Mouse (Mus musculus) intestine, postnatal 0 days (tissue): ENCODE data around the gene Triobp. TPM values are rescaled to one million over a fixed set of nuclear protein-coding genes. Genes with fewer than 3 reads are reported as not detected.

Experiments used
- ATAC-seq: fragments of 200-750 bp; cut with Nextera tagmentation; 2 replicates; pipeline ENCODE4 v1.8.0; 2017; ENCODE audit warnings: mild to moderate bottlenecking, moderate TSS enrichment, moderate library complexity
- H3K27ac ChIP-seq: fragments of 300-500 bp; sonication (generic); 2 replicates; pipeline ENCODE4 v1.5.1; 2014; ENCODE audit warnings: mild to moderate bottlenecking, low read depth, low read length, moderate library complexity
- H3K27me3 ChIP-seq: fragments of 300-500 bp; sonication (generic); replicated peaks from 2 replicates; pipeline ENCODE4 v1.6.1; 2014; ENCODE audit warnings: low read length, mixed read lengths; ENCODE audit not compliant: control insufficient read depth, insufficient read depth
- H3K36me3 ChIP-seq: fragments of 300-500 bp; sonication (generic); 2 replicates; pipeline ENCODE4 v1.6.1; 2014; ENCODE audit warnings: mild to moderate bottlenecking, moderate library complexity; ENCODE audit not compliant: control insufficient read depth, insufficient read depth
- H3K4me1 ChIP-seq: fragments of 300-500 bp; sonication (generic); replicated peaks from 2 replicates; pipeline ENCODE4 v1.6.1; 2014; ENCODE audit warnings: antibody characterized with exemption, low read length, mixed read lengths; ENCODE audit not compliant: control insufficient read depth, insufficient read depth
- H3K4me2 ChIP-seq: fragments of 300-500 bp; sonication (generic); replicated peaks from 2 replicates; pipeline ENCODE4 v1.6.1; 2014; ENCODE audit warnings: low read depth, mild to moderate bottlenecking, moderate library complexity
- H3K4me3 ChIP-seq: fragments of 300-500 bp; sonication (generic); 2 replicates; pipeline ENCODE4 v1.5.1; 2014; ENCODE audit warnings: low read depth, low read length
- H3K9ac ChIP-seq: fragments of 300-500 bp; sonication (generic); 2 replicates; pipeline ENCODE4 v1.6.1; 2014; ENCODE audit warnings: mild to moderate bottlenecking, low read depth, low read length
- H3K9me3 ChIP-seq: fragments of 300-500 bp; sonication (generic); 2 replicates; pipeline ENCODE4 v1.6.1; 2016; ENCODE audit warnings: mixed run types; ENCODE audit not compliant: control insufficient read depth
- CTCF ChIP-seq: sonication (generic); IDR thresholded peaks from 2 replicates; pipeline ENCODE4 v1.5.1; 2016; ENCODE audit warnings: low read depth, mild to moderate bottlenecking, control low read depth, antibody characterized with exemption, moderate library complexity
- WGBS: fragments of 180-500 bp; shearing (Covaris S2); extraction: QIAGEN DNeasy Blood & Tissue Kit; methylation state at CpG from one replicate; pipeline ENCODE4 v1.1.7; 2014; 5-methylcytosine and 5-hydroxymethylcytosine counted together
- polyA plus RNA-seq: library from polyadenylated mRNA; unstranded; fragments of >200 nt; fragmentation: Nextera tagmentation; extraction: Ambion mirVana; gene quantifications from 2 replicates; pipeline ENCODE4 v1.2.1, GENCODE M21; 2015

Triobp gene
- polyA plus RNA-seq, 1 experiment from 2014 or later = 39.4 TPM

DNA sequence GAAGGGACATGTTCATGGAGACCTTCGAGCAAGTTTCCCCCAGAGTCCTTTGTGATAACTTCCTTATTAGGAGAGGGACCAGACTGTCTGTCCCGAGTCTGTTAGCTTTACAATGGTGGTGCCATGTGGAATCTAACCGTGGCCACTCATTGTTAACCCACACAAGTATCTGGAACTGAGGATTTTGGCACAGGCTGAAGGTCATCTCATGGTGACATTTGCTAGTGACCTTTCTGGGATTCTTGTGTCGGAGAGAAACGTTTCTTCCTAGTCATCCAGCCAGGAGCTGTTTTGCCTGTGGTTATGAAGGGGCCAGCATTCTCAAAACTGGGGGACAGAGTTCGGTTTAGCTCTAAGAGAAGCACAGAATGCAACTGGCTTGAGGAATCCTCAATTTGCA, 24.1 kb downstream of the Triobp start:
- no peaks in the 10 kb centered on the region for H3K4me1 ChIP-seq
- H3K4me2 ChIP-seq = no peak overlapping the region
- no peaks in the 10 kb centered on the region for H3K9me3 ChIP-seq
- no peaks in the 10 kb centered on the region for H3K36me3 ChIP-seq
- ATAC-seq = no peak
- WGBS = 66% methylated on average over 6 of the region's 6 CpGs
- no peak overlapping the region for H3K4me3 ChIP-seq
- H3K27ac ChIP-seq = no peak overlapping the region
- no peaks in the 10 kb centered on the region for H3K27me3 ChIP-seq
- no peak overlapping the region for H3K9ac ChIP-seq
- no peak for TF ChIP-seq CTCF

DNA sequence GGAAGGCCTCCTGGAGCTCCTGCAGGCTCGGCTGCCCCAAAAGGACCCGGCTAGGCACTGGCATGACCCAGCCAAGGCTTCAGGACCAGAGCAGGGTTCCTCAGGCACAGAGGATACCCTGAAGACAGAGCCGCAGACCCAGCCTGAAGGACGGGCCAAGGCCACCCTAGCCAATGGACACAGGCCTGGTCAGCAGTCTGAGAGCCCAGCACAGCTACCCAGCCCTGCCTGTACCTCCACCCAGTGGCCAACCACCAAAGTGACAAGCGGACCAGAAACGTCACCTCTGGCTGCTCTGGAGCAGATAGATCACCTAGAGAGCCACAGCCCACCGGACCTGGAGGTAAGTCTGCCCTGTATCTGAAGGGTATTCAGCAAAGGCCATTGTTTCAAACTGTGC, 26.4 kb downstream of the Triobp start:
- H3K4me1 ChIP-seq = 0 out of 2 replicates have a peak, but pooled peaks cover 3% of the 10 kb centered on the region
- H3K4me2 ChIP-seq = no peak overlapping the region
- no peak overlapping the region for H3K9ac ChIP-seq
- H3K36me3 ChIP-seq = no peaks in the 10 kb centered on the region
- H3K9me3 ChIP-seq = no peaks in the 10 kb centered on the region
- peak; percentile 65 for TF ChIP-seq CTCF
- no peaks in the 10 kb centered on the region for H3K27me3 ChIP-seq
- WGBS = 75% methylated on average over 7 of the region's 7 CpGs
- ATAC-seq = no peak
- H3K4me3 ChIP-seq = no peak overlapping the region
- H3K27ac ChIP-seq = no peak overlapping the region

DNA sequence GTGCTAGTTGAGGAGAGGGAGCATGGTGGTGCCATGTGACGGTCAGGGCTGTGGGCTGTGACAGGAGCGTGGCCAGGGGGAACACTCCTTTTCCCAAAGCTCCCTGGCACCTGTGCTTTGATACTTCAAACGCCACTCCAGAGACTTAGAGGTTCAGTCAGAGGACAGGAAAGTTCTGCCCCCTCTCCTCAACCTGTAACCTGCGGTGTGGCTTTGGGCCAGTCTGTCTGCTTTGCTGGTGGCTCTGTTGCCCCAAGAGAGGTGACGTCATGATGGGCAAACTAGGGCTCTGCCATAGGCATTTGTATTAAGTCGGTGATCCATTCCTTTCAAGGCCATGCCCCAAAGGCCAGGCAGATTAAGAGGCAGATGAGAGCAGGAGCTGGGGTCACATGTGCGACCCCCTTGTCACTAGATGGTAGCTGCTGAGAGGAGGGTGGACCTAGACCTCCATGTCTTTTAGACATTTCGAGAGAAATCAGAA, 30.2 kb downstream of the Triobp start:
- Histone ChIP-seq H3K36me3 (no peaks in the 10 kb centered on the region), H3K27me3 (no peaks in the 10 kb centered on the region), H3K9me3 (no peaks in the 10 kb centered on the region), H3K9ac (no peak overlapping the region), H3K4me2 (no peak overlapping the region), H3K4me1 (peaks cover 9% of the 10 kb centered on the region; the same call in 1 of the 2 replicates), H3K4me3 (no peak overlapping the region), H3K27ac (no peak overlapping the region)
- 91% methylated on average over 8 of the region's 8 CpGs for WGBS
- ATAC-seq = no peak
- no peak for TF ChIP-seq CTCF

DNA sequence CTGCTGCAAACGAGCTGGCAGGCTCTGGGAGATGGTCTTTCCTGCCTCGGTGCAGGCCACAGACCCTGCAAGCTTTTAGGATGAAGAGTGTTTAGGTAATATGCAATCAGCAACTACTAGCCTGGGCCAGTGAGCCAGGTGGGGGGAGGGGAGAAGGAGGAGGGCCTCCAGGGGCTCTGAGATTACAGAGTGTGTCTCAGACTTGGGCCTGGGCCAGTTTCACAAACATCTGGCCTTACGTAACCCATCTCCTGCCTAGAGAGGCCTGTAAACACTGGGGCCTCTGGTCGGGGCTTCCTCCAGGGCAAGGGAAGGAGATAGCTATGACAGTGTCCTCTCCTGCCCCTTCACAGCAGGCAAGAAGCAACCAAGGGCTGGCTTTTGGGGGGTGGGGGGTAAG, 31.4 kb downstream of the Triobp start:
- no peak overlapping the region for H3K4me3 ChIP-seq
- WGBS = 9% methylated on average over 4 of the region's 4 CpGs
- H3K27me3 ChIP-seq = no peaks in the 10 kb centered on the region
- ATAC-seq = 0 out of 2 replicates have a peak, but pooled peaks have one; percentile 17
- 0 out of 2 replicates have a peak overlapping the region, but pooled peaks have one; percentile 11 for H3K9ac ChIP-seq
- no peaks in the 10 kb centered on the region for H3K9me3 ChIP-seq
- no peak overlapping the region; the same call in 1 of the 2 replicates for H3K27ac ChIP-seq
- no peaks in the 10 kb centered on the region for H3K36me3 ChIP-seq
- H3K4me1 ChIP-seq = peaks cover 9% of the 10 kb centered on the region; the same call in 1 of the 2 replicates
- no peak for TF ChIP-seq CTCF
- H3K4me2 ChIP-seq = 0 out of 2 replicates have a peak overlapping the region, but pooled peaks have one; percentile 17

- H3K27ac ChIP-seq = no peak overlapping the region
- no peak overlapping the region for H3K9ac ChIP-seq
- no peak overlapping the region for H3K4me2 ChIP-seq
- H3K27me3 ChIP-seq = no peaks in the 10 kb centered on the region
- TF ChIP-seq CTCF = no peak
- H3K4me3 ChIP-seq = no peak overlapping the region
- no peak for ATAC-seq
- no peaks in the 10 kb centered on the region; the same call in 1 of the 2 replicates for H3K36me3 ChIP-seq
- H3K4me1 ChIP-seq = peaks cover 9% of the 10 kb centered on the region; the same call in 1 of the 2 replicates
- no peaks in the 10 kb centered on the region for H3K9me3 ChIP-seq
- WGBS = 92% methylated on average over 4 of the region's 4 CpGs
Measured at GRCm38 (mm10) chr15:78980084-78980483, 32.6 kb downstream of the Triobp start.

DNA sequence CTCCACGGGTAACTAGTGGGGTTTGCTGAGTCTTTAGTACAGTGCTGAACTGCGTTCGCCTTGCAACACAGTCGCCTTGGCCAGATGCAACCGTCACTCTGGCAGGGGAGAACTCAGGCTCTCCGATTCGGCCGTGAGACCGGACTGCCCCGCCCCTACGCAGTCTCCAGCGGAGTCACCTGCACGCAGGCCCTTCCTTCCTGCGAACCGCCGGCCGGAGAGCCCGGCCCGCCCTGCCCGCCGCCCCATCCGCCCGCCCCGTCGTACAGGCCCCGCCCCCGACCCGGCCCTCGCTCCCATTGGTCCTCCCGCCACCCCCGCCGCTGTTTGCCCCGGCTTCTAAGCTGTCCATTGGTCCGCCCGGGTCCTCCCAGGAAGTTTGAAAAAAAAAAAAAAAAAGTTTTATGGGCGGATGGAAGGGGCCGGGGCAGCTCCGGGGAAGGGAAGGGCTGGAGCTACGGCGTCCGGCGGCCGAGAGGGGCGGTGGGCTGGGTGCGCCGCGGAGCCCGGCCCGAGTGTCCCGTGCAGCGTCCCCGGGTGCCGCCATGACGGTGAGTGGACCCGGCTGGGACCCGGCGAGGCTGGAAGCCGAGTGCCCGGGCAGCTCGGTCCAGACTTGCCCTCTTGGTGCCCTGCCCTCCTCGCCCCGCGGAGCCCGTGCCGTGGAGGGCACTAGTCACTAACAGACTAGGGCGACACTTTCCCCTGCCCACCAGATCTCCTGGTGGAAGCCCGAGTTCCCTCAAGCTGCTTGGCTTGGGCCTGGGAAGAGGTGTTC, 35.3 kb downstream of the Triobp start:
- Histone ChIP-seq H3K36me3 (peaks cover 8% of the 10 kb centered on the region; the same call in 1 of the 2 replicates), H3K4me1 (peaks cover 9% of the 10 kb centered on the region; the same call in 1 of the 2 replicates), H3K27me3 (no peaks in the 10 kb centered on the region), H3K9ac (peak overlapping the region; percentile 93), H3K9me3 (no peaks in the 10 kb centered on the region), H3K27ac (peak overlapping the region; percentile 97), H3K4me3 (peak overlapping the region; percentile 96), H3K4me2 (peak overlapping the region; percentile 88)
- WGBS = under 1% methylated on average over 52 of the region's 67 CpGs
- peak; percentile 88 for ATAC-seq
- no peak for TF ChIP-seq CTCF
